Mouse (Mus musculus): ENCODE data around the gene Eif2ak4.

- no peak for TF ChIP-seq CTCF (IDR thresholded peaks at IDR 0.05; ENCODE audit: borderline replicate concordance, insufficient read depth, low read depth, low read length)
- no peak for TF ChIP-seq POLR2A (IDR thresholded peaks at IDR 0.05; ENCODE audit: borderline replicate concordance, insufficient read depth, low read length)
Observed at GRCm38 (mm10) chr2:118343897-118344296, 44.5 kb upstream of the Eif2ak4 start.

All from cerebellum, adult 2 months (tissue).